Mouse (Mus musculus) cerebellum, postnatal 25 days (tissue): Measurements from ENCODE around the gene S1pr2.
"Not testable (repeated sequence)": the region's sequence is repeated elsewhere in the genome, so short reads cannot be mapped to it uniquely, and the experiment has no call there.

Experiments used
- DNase-seq, 2 experiments: peaks; one replicate each; pipeline ENCODE4 v3.0.0; 2021; ENCODE audit warnings: mixed read lengths in 2 of 2

Gene S1pr2

GRCm38 (mm10) chr9:20998337-20998736 is 21.8 kb upstream of the S1pr2 start:
- not testable (repeated sequence) for DNase-seq

- DNase-seq = no peak
Observed at GRCm38 (mm10) chr9:20997065-20997464, 20.5 kb upstream of the S1pr2 start.

GRCm38 (mm10) chr9:20995069-20995468 is 18.5 kb upstream of the S1pr2 start:
- DNase-seq = no peak

DNA sequence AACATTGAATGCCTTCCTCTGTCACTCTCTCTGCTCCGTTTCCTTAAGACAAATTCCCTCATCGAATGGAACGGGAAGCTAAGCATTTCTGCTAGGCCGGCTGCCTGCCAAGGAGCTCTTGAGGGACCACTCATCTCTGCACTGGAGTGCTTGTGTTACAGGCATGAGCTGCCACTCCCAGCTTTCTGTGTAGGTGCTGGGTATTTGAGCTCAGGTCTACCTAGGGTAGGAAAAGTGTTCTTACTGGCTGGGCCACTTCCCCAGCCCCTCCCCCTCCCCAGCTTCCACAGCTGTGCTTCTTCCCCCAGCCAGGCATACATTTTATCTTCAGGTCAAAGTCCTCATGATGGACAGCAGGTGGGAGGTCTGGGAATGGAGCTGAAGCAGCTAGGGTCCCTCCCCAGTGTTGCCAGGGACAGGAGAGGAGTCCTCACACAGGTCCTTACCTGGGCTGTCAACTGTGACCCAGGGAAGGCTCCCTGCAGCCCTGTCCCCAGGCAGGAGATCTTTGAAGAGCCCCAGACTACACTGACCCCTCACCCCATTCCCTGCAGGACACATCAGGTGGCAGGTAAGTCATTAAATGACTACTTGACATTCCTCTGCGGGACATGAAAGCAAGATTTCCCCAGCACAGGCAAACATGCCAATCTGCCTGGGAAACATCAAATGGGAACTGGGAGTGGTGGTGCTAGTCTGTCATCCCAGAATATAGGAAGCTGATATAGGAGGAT is 16.8 kb upstream of the S1pr2 start:
- DNase-seq = no peak

GRCm38 (mm10) chr9:20991587-20991986 is 15.0 kb upstream of the S1pr2 start:
- DNase-seq = no peak

- peak in 1 of 2 experiments; percentile 46 for DNase-seq
Observed at GRCm38 (mm10) chr9:20990861-20991260, 14.3 kb upstream of the S1pr2 start.

GRCm38 (mm10) chr9:20987953-20988352 is 11.4 kb upstream of the S1pr2 start:
- DNase-seq = no peak

DNA sequence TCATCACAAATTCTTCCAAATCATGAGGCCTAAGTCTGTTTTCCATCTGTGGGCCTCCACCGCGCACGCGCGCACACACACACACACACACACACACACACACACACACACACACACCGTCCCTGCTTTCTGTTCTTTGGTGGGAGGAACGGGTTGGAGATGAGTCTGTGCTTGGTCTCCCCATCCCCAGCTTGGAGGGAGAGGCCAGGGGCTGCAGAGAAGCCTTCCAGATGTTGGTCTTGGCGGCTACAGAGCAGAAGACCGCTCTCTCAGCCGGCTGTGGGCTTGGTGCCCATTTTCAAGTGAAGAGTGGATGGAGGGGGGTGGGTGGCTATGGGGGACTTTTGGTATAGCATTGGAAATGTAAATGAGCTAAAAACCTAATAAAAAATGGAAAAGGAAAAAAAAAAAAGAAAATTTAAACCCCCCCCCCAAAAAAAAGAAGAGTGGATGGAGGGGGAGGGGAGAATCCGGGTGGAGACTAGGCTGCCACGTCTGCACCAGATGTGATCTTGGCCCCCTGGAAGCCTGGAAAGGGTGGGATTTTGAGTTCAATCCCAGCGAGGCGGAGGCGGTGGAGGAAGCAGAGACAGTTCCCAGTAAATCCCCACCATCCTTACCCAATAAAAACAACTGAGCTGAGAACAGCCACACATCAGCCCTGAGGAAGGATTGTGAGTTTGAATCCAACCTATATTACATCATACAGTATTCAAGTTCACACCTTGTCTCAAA is 10.5 kb upstream of the S1pr2 start:
- DNase-seq = no peak

DNA sequence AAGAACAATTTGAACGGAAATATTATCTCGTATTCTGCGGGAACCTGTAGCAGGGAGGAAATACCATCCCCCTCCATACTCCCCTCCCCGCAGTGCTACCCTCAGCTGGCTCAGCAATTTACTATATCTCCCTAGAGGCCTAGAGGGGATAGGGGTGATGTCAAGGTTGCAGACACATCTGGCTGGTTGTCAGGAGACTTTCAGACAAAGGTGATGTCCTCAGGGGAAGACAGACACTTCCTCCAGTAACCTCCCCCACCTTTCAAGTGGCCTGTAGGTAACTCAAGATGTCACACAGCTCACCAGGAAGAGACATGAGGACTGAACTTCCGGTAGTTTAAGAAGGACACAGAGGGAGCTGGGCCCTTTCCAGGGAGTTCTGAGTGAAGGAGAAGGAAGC is 6.6 kb upstream of the S1pr2 start:
- no peak for DNase-seq

- no peak for DNase-seq
Observed at GRCm38 (mm10) chr9:20982171-20982570, 5.6 kb upstream of the S1pr2 start.

GRCm38 (mm10) chr9:20979769-20980168 is 3.2 kb upstream of the S1pr2 start:
- no peak for DNase-seq

GRCm38 (mm10) chr9:20979181-20979580 is 2.6 kb upstream of the S1pr2 start:
- no peak for DNase-seq

- no peak for DNase-seq
Observed at GRCm38 (mm10) chr9:20978409-20979095, 2.0 kb upstream of the S1pr2 start.

- no peak for DNase-seq
Observed at GRCm38 (mm10) chr9:20976961-20977689, 544 bp upstream of the S1pr2 start.

DNA sequence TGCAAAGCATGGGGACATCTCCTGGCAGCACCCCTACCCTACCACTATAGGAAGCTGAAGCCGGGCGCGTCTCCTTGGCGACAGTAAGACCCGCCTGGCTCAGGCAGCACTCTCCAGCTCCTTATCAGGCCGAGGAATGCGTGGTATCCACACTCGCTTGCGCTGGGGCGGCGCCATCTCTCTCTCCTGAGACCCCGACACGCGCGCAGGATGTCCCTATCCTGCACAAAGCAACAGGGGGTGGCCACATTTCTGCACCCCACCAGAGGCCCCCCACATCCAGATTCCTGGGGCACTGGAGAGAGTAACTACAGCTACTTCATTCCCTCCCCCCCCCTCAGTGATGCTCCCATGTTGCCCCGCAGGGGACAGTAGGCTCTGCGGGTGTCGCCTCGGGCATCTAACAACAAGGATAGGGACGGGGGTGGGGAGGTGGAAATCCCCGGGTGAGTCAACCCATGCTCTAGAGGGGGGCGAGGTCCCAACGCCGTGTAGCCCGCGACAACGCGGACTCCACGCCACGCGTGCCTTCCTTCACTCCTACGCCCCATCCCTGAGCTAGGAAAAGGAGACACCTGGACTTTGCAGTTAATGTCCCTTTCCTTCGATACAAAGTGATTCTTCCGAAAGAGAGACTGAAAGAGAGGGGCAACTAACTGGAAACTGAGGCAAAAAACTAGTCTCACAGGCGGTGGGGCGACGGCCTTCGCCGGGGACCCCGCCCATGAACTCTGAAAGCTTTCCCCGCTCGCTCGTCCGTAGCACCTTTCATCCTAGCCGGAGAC is 958 bp downstream of the S1pr2 start:
- DNase-seq = peak in 1 of 2 experiments; percentile 7

GRCm38 (mm10) chr9:20973682-20974075 is 2.9 kb downstream of the S1pr2 start:
- no peak for DNase-seq

DNA sequence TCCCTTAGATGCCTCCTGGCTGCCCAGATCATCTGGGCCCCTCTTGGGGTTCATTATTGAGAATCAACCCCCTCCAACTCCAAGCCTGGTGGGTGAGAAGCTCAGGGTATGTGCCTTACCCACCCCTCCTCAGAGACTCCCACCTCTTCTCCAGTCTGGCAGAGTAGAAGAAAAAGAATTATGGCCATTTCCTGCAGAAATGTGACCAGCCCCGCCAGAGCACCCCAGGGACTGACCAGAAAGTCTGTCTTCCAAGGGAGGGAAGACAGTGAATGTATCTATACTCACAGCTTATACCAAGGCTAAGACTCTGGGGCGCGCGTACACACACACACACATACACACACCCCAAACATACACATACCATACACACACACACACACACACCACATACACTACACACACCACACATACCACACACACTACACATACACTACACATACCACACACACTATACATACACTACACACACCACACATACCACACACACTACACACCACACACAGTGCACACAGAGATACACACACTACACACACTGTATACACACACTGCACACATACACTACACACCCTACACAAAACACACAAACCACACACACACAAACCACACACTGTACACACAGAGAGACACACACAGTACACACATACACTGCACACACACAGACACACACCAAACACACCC is 3.4 kb downstream of the S1pr2 start:
- DNase-seq = no peak

- peak; percentile 31 to 58 for DNase-seq
Observed at GRCm38 (mm10) chr9:20972141-20972992, 4.2 kb downstream of the S1pr2 start.

DNA sequence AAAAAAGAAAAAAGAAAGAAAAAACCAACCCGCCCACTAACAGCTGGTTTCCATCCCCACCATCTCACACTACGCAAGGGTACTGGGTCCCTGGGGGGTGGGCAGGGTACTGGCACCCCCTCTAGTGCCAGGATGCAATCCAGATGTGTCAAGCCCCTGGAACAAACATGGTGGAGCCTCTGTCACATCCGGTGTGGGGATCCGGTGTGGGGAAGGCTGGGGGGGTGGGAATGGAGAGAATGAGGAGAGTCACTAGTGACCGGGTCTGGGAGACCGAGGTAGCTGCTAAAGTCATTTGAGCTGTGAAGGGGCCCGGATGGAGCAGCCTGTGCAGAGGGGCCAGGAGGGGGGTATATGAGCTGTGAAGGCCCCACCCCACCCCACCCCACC is 4.8 kb downstream of the S1pr2 start:
- DNase-seq = no peak

DNA sequence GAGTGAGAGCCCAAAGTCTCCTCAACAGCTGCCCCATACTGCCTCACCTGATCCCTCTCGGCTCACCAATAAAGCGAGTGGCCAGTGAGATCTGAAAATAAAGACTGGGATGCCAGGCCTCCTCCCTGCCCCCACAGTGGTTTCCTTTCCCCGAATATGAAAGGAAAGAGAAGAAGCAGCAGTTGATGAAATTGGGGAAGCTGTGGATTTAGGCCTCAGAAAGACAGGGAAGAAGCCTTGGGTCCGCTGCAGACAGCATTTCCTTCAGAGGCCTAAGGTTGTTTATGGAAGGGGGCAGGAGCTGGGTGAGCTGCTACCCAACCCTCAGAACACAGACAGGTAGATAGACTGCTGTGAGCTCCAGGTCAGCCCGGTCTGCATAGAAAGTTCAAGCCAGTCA is 9.8 kb downstream of the S1pr2 start:
- no peak for DNase-seq

DNA sequence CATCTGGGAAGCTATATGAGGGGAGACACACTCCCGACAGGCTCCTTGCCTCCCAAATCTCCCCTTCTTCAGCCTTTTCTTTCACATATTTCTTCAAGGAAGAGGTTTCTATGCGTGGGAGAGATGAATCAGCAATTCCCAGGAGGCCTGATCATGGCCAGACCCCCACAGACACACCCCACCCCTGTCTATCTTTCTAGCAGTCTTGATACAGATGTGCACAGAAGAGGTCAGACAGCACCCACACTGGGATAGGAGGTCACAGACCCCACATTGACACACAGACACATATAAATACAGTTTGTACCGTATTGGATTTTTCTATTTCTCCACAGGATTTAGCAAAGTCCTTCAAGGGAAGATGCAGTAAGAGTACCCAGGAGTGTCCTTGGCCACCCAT is 10.6 kb downstream of the S1pr2 start:
- DNase-seq = no peak
